Mouse (Mus musculus): Measurements from ENCODE around the gene Retreg3. TPM values are rescaled to one million over a fixed set of nuclear protein-coding genes. Genes with fewer than 3 reads are reported as not detected.
"Not testable (repeated sequence)": the region's sequence is repeated elsewhere in the genome, so short reads cannot be mapped to it uniquely, and the experiment has no call there.

The Retreg3 gene
- polyA plus RNA-seq, 1 experiment from 2014 or later = 22.2 TPM

DNA sequence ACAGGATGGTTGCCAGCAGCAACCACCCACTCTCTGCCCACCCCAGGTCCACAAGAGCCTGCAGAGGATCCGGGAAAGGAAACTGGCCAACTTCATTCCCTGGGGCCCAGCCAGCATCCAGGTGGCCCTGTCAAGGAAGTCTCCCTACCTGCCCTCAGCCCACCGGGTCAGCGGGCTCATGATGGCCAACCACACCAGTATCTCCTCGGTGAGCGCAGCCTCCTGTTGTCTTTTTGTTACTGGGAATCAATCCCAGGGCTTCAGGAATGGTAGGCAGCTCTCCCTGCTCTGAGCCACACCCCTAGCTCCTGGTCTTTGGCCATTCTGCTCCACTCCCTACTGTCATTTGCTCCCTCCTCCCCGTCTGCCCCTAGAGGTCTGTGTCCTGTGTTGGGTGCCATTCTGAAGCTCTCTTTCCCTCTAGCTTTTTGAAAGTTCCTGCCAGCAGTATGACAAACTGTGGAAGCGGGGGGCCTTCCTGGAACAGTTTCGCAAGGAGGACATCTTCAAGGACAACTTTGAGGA lies 41.4 kb upstream of the Retreg3 start:
- not testable (repeated sequence) for H3K27ac ChIP-seq; H3K9me3 ChIP-seq; H3K4me2 ChIP-seq (replicated peaks); H3K4me3 ChIP-seq; H3K9ac ChIP-seq; ATAC-seq (ENCODE audit: low FRiP score, low read depth)
- 74% methylated on average over 8 of the region's 8 CpGs for WGBS
- peaks cover 19% of the 10 kb centered on the region for H3K4me1 ChIP-seq
- peaks cover 21% of the 10 kb centered on the region for H3K36me3 ChIP-seq
- peaks cover 60% of the 10 kb centered on the region for H3K27me3 ChIP-seq (replicated peaks)

DNA sequence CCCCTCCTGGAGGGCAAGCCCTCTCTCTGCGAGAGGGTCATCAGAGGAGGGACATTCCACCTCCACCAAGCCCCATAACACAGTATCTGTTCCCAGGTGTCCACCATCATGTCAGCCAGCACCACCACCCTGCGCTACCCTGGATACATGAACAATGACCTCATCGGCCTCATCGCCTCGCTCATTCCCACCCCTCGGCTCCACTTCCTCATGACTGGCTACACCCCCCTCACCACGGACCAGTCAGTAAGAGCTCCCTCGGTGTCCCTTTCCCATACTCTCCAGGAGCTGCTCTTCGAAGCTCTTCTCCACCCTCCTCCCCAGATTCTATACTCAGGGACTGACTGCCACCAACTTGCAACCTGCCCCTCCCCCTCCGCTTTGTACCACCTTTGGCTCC lies 40.5 kb upstream of the Retreg3 start:
- Histone ChIP-seq H3K36me3 (peaks cover 21% of the 10 kb centered on the region), H3K27me3 (replicated peaks) (peaks cover 51% of the 10 kb centered on the region), H3K4me1 (peaks cover 24% of the 10 kb centered on the region)
- not testable (repeated sequence) for H3K9me3 ChIP-seq; H3K4me2 ChIP-seq (replicated peaks); H3K9ac ChIP-seq; ATAC-seq (ENCODE audit: low FRiP score, low read depth); H3K27ac ChIP-seq; H3K4me3 ChIP-seq
- 72% methylated on average over 9 of the region's 10 CpGs for WGBS

DNA sequence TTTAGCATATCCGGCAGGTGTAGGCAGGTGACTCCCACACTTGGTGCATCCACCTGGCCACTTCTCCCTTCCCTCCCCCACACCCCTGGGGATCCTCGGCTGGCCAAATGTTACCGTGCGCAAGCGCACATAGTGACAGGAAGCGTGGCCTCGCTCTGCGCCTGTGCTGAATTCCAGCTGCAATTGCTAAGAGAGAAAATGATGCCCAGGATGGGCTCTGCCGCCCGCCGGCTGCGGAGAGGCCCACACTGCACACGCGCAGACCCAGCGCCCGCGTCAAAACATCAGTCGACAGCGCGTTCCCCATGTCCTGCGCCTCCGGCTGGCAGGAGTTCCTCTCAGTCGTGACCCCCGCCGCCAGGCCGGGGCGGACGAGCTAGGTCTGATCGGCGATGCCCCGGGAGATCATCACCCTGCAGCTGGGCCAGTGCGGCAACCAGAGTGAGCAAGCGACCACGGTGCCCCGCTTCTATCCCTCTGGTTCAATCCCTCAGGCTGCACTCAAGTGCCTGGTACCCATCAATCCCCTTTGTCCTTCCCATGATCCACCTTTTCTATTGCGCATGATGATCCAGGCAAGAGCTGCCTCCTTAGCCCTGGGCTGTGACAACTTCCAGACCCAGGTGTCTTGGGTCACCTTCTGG lies 36.2 kb upstream of the Retreg3 start, which contains the start of gene Tubg2:
Gene Tubg2 (plus strand): TSS at position 180 of the 644 bp plus-strand sequence.
- no peaks in the 10 kb centered on the region for H3K9me3 ChIP-seq
- peak within 1 kb of the TSS; percentile 70 for H3K27ac ChIP-seq
- H3K36me3 ChIP-seq = no peaks in the 10 kb centered on the region
- H3K27me3 ChIP-seq (replicated peaks) = peaks cover 13% of the 10 kb centered on the region
- WGBS = 2% methylated on average over 36 of the region's 36 CpGs
- H3K9ac ChIP-seq = peak within 1 kb of the TSS; percentile 61
- H3K4me1 ChIP-seq = peaks cover 12% of the 10 kb centered on the region
- peak within 1 kb of the TSS; percentile 35 for H3K4me3 ChIP-seq
- ATAC-seq (ENCODE audit: low FRiP score, low read depth) = peak; percentile 66; the same call in 1 of the 2 replicates
- H3K4me2 ChIP-seq (replicated peaks) = peak within 1 kb of the TSS; percentile 69

DNA sequence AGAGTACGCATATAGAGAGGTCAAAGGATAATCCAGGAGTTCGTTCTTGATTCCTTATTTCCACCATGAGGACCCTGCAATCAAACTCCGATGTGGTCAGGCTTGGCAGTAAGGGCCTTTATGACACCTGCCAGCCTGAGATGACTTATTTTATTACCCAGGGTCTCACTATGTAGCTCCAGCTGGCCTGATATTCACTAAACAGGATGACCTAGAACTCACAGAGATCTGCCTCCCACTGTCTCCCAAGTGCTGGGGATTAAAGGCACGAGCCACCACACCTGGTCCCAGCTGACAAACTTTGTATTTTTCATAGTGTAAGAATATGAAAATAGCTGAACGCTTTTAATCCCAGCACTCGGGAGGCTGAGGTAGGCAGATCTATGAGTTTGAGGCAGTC lies 35.5 kb upstream of the Retreg3 start:
- H3K4me2 ChIP-seq (replicated peaks) = no peak overlapping the region
- WGBS = 68% methylated on average over 6 of the region's 6 CpGs
- no peak overlapping the region for H3K27ac ChIP-seq
- H3K4me1 ChIP-seq = peaks cover 12% of the 10 kb centered on the region
- H3K27me3 ChIP-seq (replicated peaks) = peaks cover 12% of the 10 kb centered on the region
- H3K36me3 ChIP-seq = no peaks in the 10 kb centered on the region
- H3K4me3 ChIP-seq = no peak overlapping the region
- no peak for ATAC-seq (ENCODE audit: low FRiP score, low read depth)
- H3K9me3 ChIP-seq = no peaks in the 10 kb centered on the region
- no peak overlapping the region for H3K9ac ChIP-seq

DNA sequence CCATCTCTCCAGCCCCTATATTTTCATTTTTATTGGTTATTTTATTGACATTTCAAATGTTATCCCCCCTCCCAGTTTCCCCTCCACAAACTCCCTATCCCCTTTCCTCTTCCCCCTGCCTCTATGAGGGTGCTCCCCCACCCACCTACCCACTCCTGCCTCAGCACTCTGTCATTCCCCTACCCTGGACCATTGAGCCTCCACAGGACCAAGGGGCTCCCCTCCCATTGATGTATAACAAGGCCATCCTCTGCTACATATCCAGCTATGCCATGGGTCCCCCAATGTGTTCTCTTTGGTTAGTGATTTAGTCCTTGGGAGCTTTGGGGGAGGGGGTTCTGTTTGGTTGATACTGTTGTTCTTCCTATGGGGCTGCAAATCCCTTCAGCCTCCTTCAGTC lies 35.0 kb upstream of the Retreg3 start:
- Histone ChIP-seq H3K9ac (no peak overlapping the region), H3K4me2 (replicated peaks) (no peak overlapping the region), H3K4me1 (peaks cover 12% of the 10 kb centered on the region), H3K4me3 (no peak overlapping the region), H3K27me3 (replicated peaks) (peaks cover 12% of the 10 kb centered on the region), H3K27ac (no peak overlapping the region), H3K36me3 (no peaks in the 10 kb centered on the region), H3K9me3 (no peaks in the 10 kb centered on the region)
- ATAC-seq (ENCODE audit: low FRiP score, low read depth) = no peak

DNA sequence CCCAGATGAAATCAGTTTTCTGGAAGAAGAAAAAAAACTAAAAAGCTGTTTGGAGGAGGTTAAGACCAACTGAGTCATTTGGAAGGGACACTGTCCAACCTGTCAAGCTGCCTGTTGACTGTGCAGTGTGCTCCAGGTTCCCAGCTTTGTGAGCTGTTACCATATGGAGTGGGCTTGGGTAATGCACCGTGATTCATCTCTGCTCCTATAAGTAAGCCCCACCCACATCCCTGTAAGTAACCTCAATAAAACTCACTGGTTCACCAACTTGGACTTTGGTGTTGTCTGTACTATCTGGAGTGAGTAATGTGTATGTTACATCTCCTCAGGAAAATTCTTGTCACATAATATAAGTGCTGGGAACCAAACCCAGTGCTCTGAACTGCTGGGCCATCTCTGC lies 33.1 kb upstream of the Retreg3 start:
- Histone ChIP-seq H3K27me3 (replicated peaks) (peaks cover 7% of the 10 kb centered on the region), H3K4me2 (replicated peaks) (no peak overlapping the region), H3K4me3 (no peak overlapping the region), H3K36me3 (no peaks in the 10 kb centered on the region), H3K9ac (no peak overlapping the region), H3K4me1 (peaks cover 18% of the 10 kb centered on the region), H3K27ac (no peak overlapping the region), H3K9me3 (no peaks in the 10 kb centered on the region)
- WGBS = 78% methylated on average over 1 of the region's 1 CpGs
- no peak for ATAC-seq (ENCODE audit: low FRiP score, low read depth)

DNA sequence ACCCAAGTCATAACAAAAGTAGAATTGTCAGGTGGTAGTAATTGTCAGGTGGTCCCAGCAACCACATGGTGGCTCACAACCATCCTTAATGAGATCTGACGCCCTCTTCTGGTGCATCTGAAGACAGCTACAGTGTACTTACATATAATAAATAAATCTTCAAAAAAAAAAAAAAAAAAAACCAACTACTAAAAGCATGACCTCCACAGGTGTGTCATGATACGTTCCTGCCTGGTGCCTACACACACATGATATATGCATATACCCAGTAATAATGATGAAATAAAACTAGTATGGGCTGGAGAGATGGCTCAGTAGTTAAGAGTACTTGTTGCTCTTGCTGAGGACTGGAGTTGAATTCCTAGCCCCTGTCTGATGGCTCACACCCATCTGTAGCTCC lies 31.4 kb upstream of the Retreg3 start:
- WGBS = 55% methylated on average over 2 of the region's 2 CpGs
- H3K9me3 ChIP-seq = no peaks in the 10 kb centered on the region

DNA sequence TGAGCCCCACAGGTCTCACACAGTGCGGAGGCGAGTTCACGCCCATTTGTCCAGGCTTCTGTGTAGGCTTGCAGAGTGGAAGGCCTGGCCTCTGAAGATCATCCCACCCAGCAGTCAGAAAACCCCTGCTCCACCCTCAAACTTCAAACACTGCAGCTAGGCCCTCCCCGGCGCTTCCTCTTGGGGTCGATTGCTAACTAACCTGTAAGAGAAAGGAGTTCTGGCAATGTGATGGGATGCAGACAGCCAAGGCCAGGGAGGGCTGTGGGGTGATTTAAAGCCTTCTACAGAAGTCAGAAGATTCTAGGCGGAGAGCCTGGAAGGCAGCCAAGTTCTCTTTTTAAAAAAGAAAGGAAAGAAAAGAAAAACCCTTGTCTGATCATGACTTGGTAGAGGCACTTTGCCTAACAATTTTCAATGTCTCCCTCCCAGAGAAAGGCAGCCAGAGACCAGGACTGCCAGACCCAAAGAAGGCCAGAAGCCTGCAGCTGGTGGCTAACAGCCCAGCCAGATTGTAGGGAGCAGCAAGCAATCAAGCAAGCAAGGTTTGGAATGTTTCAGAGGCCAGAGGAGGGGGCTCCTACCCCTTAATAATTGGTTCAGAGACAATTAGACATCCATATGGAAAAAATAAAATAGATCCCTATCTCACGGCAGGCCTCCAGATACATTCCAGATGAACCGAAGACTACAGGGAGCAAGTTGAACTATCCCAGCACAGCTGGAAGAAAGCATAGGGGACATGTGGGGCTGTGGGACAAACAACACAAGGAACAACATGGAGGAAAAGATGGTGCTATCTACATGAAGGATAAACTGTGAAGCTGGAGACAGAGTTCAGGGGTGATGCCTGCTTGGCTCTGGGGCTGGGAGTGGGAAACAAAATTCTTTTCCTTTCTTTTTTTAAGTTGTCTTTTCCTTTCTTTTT lies 29.7 kb upstream of the Retreg3 start:
- Histone ChIP-seq H3K36me3 (no peaks in the 10 kb centered on the region), H3K27ac (0 out of 2 replicates have a peak overlapping the region, but pooled peaks have one; percentile 0), H3K9me3 (no peaks in the 10 kb centered on the region), H3K9ac (no peak overlapping the region), H3K4me3 (no peak overlapping the region), H3K4me1 (0 out of 2 replicates have a peak, but pooled peaks cover 6% of the 10 kb centered on the region), H3K27me3 (replicated peaks) (no peaks in the 10 kb centered on the region), H3K4me2 (replicated peaks) (no peak overlapping the region)
- 42% methylated on average over 9 of the region's 9 CpGs for WGBS
- 0 out of 2 replicates have a peak, but pooled peaks have one; percentile 33 for ATAC-seq (ENCODE audit: low FRiP score, low read depth)

More for the DNA sequence above, 31.4 kb upstream of the Retreg3 start:
- H3K27ac ChIP-seq = no peak overlapping the region
- H3K27me3 ChIP-seq (replicated peaks) = 0 out of 2 replicates have a peak, but pooled peaks cover 3% of the 10 kb centered on the region
- ATAC-seq (ENCODE audit: low FRiP score, low read depth) = no peak
- H3K4me2 ChIP-seq (replicated peaks) = no peak overlapping the region
- no peak overlapping the region for H3K9ac ChIP-seq
- peaks cover 12% of the 10 kb centered on the region for H3K4me1 ChIP-seq
- H3K4me3 ChIP-seq = no peak overlapping the region
- no peaks in the 10 kb centered on the region for H3K36me3 ChIP-seq

DNA sequence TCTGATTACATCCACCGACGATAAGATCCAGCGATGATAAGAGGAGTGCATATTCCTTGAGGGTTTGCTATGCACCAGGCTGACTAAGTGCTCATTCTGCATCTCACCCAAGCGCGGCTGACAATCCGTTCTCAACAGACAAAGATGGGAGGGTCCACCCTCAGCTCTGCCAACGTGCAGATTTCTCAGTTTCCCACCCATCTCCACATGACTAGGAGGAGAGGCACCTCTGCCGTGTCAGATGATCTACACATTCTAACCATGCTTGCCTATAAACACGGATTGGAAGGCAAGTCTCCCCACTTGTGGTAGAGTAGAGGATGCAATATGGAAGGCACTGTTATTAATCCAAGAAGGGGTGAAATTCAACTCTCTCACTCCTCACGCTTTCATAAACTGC lies 29.1 kb upstream of the Retreg3 start:
- peaks cover 8% of the 10 kb centered on the region; the same call in 1 of the 2 replicates for H3K4me1 ChIP-seq
- 68% methylated on average over 10 of the region's 10 CpGs for WGBS
- no peak overlapping the region for H3K4me2 ChIP-seq (replicated peaks)
- ATAC-seq (ENCODE audit: low FRiP score, low read depth) = no peak
- 0 out of 2 replicates have a peak overlapping the region, but pooled peaks have one; percentile 0 for H3K27ac ChIP-seq
- no peak overlapping the region for H3K4me3 ChIP-seq
- no peaks in the 10 kb centered on the region for H3K9me3 ChIP-seq
- H3K36me3 ChIP-seq = no peaks in the 10 kb centered on the region
- H3K9ac ChIP-seq = no peak overlapping the region
- no peaks in the 10 kb centered on the region for H3K27me3 ChIP-seq (replicated peaks)

DNA sequence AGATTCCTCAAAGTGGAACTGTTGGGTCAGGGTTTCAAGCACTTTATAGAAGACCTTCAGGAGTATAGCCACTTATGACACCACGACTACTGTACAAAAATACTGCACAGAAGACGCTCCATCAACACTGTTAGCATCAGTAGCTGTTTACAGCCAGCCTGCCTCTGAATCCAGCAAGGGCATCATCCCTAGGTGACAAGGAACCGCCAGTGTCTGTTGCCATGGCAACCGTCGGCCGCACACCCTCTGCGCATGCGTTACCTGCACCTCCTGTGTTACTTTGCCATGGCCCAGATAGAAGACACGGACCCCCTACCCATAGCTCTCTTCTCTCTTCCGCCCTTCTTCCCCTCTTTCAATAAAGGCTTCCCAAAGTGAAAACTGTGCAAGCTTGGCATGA lies 26.7 kb upstream of the Retreg3 start:
- no peak for ATAC-seq (ENCODE audit: low FRiP score, low read depth)
- Histone ChIP-seq H3K27ac (no peak overlapping the region), H3K4me1 (peaks cover 12% of the 10 kb centered on the region; the same call in 1 of the 2 replicates), H3K36me3 (no peaks in the 10 kb centered on the region), H3K4me2 (replicated peaks) (no peak overlapping the region; the same call in 1 of the 2 replicates), H3K9ac (no peak overlapping the region), H3K9me3 (no peaks in the 10 kb centered on the region), H3K4me3 (no peak overlapping the region), H3K27me3 (replicated peaks) (no peaks in the 10 kb centered on the region)
- 25% methylated on average over 10 of the region's 10 CpGs for WGBS

DNA sequence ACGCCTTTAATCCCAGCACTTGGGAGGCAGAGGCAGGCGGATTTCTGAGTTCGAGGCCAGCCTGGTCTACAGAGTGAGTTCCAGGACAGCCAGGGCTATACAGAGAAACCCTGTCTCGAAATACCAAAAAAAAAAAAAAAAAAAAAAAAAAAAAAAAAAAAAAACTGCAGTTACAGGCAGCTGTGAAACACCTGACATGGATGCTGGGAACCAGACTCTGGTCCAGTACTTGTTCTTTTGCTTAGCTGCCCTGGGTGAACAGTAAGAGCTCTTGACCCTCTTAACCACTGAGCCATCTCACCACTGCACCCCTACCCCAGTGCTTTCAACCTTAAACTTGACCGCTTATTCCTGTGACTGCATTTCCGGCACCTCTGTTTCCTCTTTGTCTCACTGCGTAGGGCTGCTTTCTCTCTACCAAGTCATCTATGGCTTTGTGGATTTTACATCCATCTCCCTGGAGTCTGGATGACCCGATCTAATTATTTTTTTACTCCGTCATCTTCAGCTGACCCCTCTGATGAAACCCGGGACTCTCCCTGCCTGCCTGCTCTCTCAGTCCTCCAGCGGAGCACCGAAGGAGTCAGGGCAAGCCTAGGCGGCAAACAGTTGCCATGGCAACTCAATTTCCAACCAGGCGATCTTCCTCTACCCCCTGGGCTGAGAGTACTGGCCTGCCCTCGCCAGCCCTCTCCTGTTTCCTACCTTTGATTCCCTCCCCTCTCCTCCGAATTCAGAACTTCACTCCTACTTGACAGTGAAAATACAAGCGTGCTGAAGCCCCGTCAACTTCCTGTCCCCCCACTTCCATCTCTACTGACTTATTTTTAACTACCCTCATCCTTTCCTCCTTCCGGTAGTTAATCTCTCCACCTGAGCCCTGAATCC lies 23.9 kb upstream of the Retreg3 start:
- Histone ChIP-seq H3K27me3 (replicated peaks) (peaks cover 8% of the 10 kb centered on the region; the same call in 1 of the 2 replicates), H3K4me1 (peaks cover 16% of the 10 kb centered on the region; the same call in 1 of the 2 replicates), H3K4me3 (0 out of 2 replicates have a peak overlapping the region, but pooled peaks have one; percentile 17), H3K27ac (no peak overlapping the region), H3K4me2 (replicated peaks) (peak overlapping the region; percentile 57), H3K9ac (0 out of 2 replicates have a peak overlapping the region, but pooled peaks have one; percentile 18), H3K36me3 (no peaks in the 10 kb centered on the region), H3K9me3 (no peaks in the 10 kb centered on the region)
- peak; percentile 66; the same call in 1 of the 2 replicates for ATAC-seq (ENCODE audit: low FRiP score, low read depth)
- 23% methylated on average over 19 of the region's 19 CpGs for WGBS

Data from neural tube, embryonic 12.5 days (tissue).